Mouse (Mus musculus): ENCODE measurements around the gene Zcchc2. TPM values are rescaled to one million over a fixed set of nuclear protein-coding genes. Genes with fewer than 3 reads are reported as not detected.

The Zcchc2 gene
- total and polyA plus RNA-seq, 2 experiments from 2014 or later, result 2.7 to 18.9 TPM

DNA sequence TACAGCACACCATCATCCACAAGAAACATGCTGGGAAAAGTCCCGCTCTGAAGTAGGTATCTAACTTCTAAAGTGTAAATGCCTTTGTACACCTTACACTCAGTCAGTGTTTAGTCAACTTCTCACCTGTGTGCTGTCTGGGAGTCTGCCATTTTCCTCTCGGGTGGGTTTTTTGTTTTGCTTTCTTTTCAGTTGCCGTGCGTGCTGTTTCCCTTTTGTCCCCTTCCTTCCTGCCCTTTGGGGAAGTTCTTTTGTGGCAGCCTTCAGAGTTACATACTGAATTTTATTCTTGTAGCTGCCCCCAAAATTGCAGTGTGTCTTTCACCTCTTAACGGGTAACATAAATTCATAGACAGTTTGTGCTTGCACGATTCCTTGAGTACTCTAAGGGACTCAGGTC lies 29.6 kb downstream of the Zcchc2 start:
- no peaks in the 10 kb centered on the region for H3K9me3 ChIP-seq (ENCODE audit: low read length)
- H3K9ac ChIP-seq (replicated peaks; ENCODE audit: low read length, poor library complexity, severe bottlenecking), result no peak overlapping the region
- no peak overlapping the region for H3K4me3 ChIP-seq (ENCODE audit: low read depth, low read length)
- TF ChIP-seq CTCF (IDR thresholded peaks at IDR 0.05), result no peak
- 70% methylated on average over 6 of the region's 6 CpGs for WGBS
- no peaks in the 10 kb centered on the region for H3K27me3 ChIP-seq (ENCODE audit: insufficient read depth, low read length)
- ATAC-seq (ENCODE audit: low FRiP score) (no peak), DNase-seq (ENCODE audit: low spot score) (no peak)
- no peak overlapping the region for H3K4me2 ChIP-seq (ENCODE audit: low read depth, low read length, poor library complexity, severe bottlenecking)
- H3K27ac ChIP-seq (ENCODE audit: low read depth, low read length), result no peak overlapping the region
- no peaks in the 10 kb centered on the region for H3K4me1 ChIP-seq (ENCODE audit: insufficient read depth, low read length)
- peaks cover 50% of the 10 kb centered on the region for H3K36me3 ChIP-seq (ENCODE audit: insufficient read depth, low read length)

DNA sequence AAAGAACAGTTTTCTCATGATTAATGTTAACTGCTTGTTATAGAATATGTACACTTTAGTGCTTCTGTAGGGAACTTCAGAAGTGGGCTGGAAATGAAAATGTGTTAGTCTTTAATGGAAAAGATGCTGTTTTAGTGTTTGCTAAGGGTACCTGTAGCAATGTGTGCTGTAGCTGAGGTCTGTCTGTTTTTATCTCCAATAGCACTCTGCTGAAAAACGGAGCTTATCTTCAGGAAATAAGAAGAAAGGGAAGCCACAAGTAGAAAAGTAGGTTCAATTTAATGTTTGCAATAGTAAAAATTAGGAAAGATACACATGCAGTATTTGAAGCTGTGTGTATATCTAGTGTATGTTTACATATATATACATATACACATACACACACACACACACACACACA lies 32.8 kb downstream of the Zcchc2 start:
- ATAC-seq (ENCODE audit: low FRiP score), result no peak
- DNase-seq (ENCODE audit: low spot score), result no peak
- no peak for TF ChIP-seq CTCF (IDR thresholded peaks at IDR 0.05)
- H3K27ac ChIP-seq (ENCODE audit: low read depth, low read length), result no peak overlapping the region
- WGBS, result 92% methylated on average over 1 of the region's 1 CpGs
- peaks cover 54% of the 10 kb centered on the region for H3K36me3 ChIP-seq (ENCODE audit: insufficient read depth, low read length)
- H3K4me2 ChIP-seq (ENCODE audit: low read depth, low read length, poor library complexity, severe bottlenecking), result no peak overlapping the region
- no peak overlapping the region for H3K9ac ChIP-seq (replicated peaks; ENCODE audit: low read length, poor library complexity, severe bottlenecking)
- H3K27me3 ChIP-seq (ENCODE audit: insufficient read depth, low read length), result no peaks in the 10 kb centered on the region
- no peak overlapping the region for H3K4me3 ChIP-seq (ENCODE audit: low read depth, low read length)
- no peaks in the 10 kb centered on the region for H3K9me3 ChIP-seq (ENCODE audit: low read length)
- H3K4me1 ChIP-seq (ENCODE audit: insufficient read depth, low read length), result no peaks in the 10 kb centered on the region

DNA sequence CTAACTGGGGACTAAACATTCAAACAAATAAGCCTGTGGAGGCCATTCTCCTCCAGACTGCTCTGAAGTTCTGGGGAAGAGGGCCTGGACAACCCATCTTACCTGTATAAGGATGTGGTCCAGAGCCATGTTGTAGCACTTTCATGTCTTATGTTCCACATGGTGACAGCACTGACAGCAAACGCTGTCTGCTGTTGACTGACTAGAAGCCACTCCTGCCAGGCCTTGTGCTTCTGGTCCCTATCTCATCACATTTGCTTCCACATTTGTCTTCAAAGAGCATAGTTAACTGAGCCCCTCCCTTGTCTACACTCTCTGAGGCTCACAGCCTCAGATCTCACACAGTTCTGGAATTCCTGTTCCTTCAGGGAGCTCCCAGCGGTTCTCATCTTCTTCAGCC lies 34.0 kb downstream of the Zcchc2 start:
- DNase-seq (ENCODE audit: low spot score) (no peak), ATAC-seq (ENCODE audit: low FRiP score) (no peak)
- Histone ChIP-seq H3K27ac (ENCODE audit: low read depth, low read length) (no peak overlapping the region), H3K9ac (replicated peaks; ENCODE audit: low read length, poor library complexity, severe bottlenecking) (no peak overlapping the region), H3K4me3 (ENCODE audit: low read depth, low read length) (no peak overlapping the region), H3K9me3 (ENCODE audit: low read length) (no peaks in the 10 kb centered on the region), H3K27me3 (ENCODE audit: insufficient read depth, low read length) (no peaks in the 10 kb centered on the region), H3K36me3 (ENCODE audit: insufficient read depth, low read length) (peaks cover 46% of the 10 kb centered on the region), H3K4me2 (ENCODE audit: low read depth, low read length, poor library complexity, severe bottlenecking) (no peak overlapping the region), H3K4me1 (ENCODE audit: insufficient read depth, low read length) (no peaks in the 10 kb centered on the region)
- WGBS, result 91% methylated on average over 2 of the region's 2 CpGs
- no peak for TF ChIP-seq CTCF (IDR thresholded peaks at IDR 0.05)

DNA sequence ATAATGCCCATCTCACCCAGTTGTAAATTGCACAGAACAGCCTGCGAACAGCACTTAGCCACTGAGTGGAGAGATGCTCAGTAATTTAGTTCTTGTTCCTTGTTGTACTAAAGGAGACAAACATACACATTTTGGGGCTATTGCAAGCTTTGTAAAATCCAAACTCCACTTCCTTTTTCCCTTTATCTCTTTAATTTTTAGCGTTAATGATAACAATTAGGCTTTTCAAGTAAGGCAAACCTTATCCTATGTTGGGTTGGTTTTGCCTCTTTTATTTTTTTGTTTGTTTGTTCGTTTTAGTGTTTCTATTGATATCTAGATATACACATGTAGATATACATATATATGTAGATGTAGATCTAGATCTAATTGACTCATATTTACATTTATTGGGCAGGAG lies 34.6 kb downstream of the Zcchc2 start:
- H3K4me2 ChIP-seq (ENCODE audit: low read depth, low read length, poor library complexity, severe bottlenecking), result no peak overlapping the region
- no peak overlapping the region for H3K27ac ChIP-seq (ENCODE audit: low read depth, low read length)
- DNase-seq (ENCODE audit: low spot score), result no peak
- no peak for ATAC-seq (ENCODE audit: low FRiP score)
- 96% methylated on average over 3 of the region's 3 CpGs for WGBS
- no peaks in the 10 kb centered on the region for H3K9me3 ChIP-seq (ENCODE audit: low read length)
- H3K9ac ChIP-seq (replicated peaks; ENCODE audit: low read length, poor library complexity, severe bottlenecking), result no peak overlapping the region
- H3K27me3 ChIP-seq (ENCODE audit: insufficient read depth, low read length), result no peaks in the 10 kb centered on the region
- no peaks in the 10 kb centered on the region for H3K4me1 ChIP-seq (ENCODE audit: insufficient read depth, low read length)
- no peak overlapping the region for H3K4me3 ChIP-seq (ENCODE audit: low read depth, low read length)
- H3K36me3 ChIP-seq (ENCODE audit: insufficient read depth, low read length), result peaks cover 46% of the 10 kb centered on the region
- no peak for TF ChIP-seq CTCF (IDR thresholded peaks at IDR 0.05)

DNA sequence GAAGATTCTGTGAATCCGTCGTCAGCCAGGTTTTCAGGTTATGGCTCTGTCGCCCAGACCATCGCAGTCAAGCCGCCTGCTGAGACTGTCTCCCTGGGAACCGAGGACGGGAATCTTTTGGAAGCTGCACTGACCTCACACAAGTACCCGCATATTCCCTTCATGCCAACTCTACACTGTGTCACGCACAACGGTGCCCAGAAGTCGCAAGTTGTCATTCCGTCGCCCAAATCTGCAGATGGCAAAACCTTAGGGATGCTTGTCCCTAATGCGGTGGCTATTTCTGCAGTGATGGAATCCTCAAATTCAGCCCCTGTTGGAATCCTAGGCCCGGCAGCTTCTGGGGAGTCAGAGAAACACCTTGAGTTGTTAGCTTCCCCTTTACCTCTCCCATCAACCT lies 39.6 kb downstream of the Zcchc2 start:
- H3K27me3 ChIP-seq (ENCODE audit: insufficient read depth, low read length), result no peaks in the 10 kb centered on the region
- H3K9ac ChIP-seq (replicated peaks; ENCODE audit: low read length, poor library complexity, severe bottlenecking), result no peak overlapping the region
- no peaks in the 10 kb centered on the region for H3K4me1 ChIP-seq (ENCODE audit: insufficient read depth, low read length)
- WGBS, result 92% methylated on average over 15 of the region's 15 CpGs
- H3K9me3 ChIP-seq (ENCODE audit: low read length), result no peaks in the 10 kb centered on the region
- TF ChIP-seq CTCF (IDR thresholded peaks at IDR 0.05), result no peak
- no peak for DNase-seq (ENCODE audit: low spot score)
- no peak overlapping the region for H3K27ac ChIP-seq (ENCODE audit: low read depth, low read length)
- H3K4me3 ChIP-seq (ENCODE audit: low read depth, low read length), result no peak overlapping the region
- H3K4me2 ChIP-seq (ENCODE audit: low read depth, low read length, poor library complexity, severe bottlenecking), result no peak overlapping the region
- ATAC-seq (ENCODE audit: low FRiP score), result no peak
- peaks cover 53% of the 10 kb centered on the region for H3K36me3 ChIP-seq (ENCODE audit: insufficient read depth, low read length)

DNA sequence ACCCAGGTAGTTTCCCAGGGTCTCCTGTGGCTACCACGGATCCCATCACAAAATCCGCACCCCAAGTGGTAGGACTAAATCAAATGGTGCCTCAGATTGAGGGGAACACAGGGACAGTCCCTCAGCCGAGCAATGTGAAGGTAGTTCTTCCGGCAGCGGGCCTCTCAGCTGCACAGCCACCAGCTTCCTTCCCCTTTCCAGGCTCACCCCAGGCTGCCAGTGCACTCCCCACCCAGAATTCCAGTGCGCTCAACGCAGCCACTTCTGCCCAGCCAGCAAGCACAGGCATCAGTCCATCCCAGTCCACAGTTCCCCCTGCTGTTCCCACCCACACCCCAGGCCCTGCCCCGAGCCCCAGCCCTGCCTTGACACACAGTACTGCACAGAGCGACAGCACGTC lies 40.1 kb downstream of the Zcchc2 start:
- no peak overlapping the region for H3K9ac ChIP-seq (replicated peaks; ENCODE audit: low read length, poor library complexity, severe bottlenecking)
- peaks cover 53% of the 10 kb centered on the region for H3K36me3 ChIP-seq (ENCODE audit: insufficient read depth, low read length)
- no peaks in the 10 kb centered on the region for H3K9me3 ChIP-seq (ENCODE audit: low read length)
- no peak for ATAC-seq (ENCODE audit: low FRiP score)
- 88% methylated on average over 10 of the region's 10 CpGs for WGBS
- no peaks in the 10 kb centered on the region for H3K27me3 ChIP-seq (ENCODE audit: insufficient read depth, low read length)
- H3K4me2 ChIP-seq (ENCODE audit: low read depth, low read length, poor library complexity, severe bottlenecking), result no peak overlapping the region
- no peaks in the 10 kb centered on the region for H3K4me1 ChIP-seq (ENCODE audit: insufficient read depth, low read length)
- no peak overlapping the region for H3K4me3 ChIP-seq (ENCODE audit: low read depth, low read length)
- no peak overlapping the region for H3K27ac ChIP-seq (ENCODE audit: low read depth, low read length)
- no peak for TF ChIP-seq CTCF (IDR thresholded peaks at IDR 0.05)
- no peak for DNase-seq (ENCODE audit: low spot score)

All from midbrain, postnatal 0 days (tissue).